Mouse (Mus musculus) lung, postnatal 0 days (tissue): ENCODE results near the gene Rpap1.

ENCODE experiments used
- CTCF ChIP-seq: IDR thresholded peaks from 2 replicates; pipeline ENCODE4 v1.5.1; 2016; ENCODE audit warnings: antibody characterized with exemption, mild to moderate bottlenecking
- EP300 ChIP-seq: IDR thresholded peaks from 2 replicates; pipeline ENCODE4 v1.6.1; 2016; ENCODE audit warnings: antibody characterized with exemption, mild to moderate bottlenecking, control low read depth

GRCm38 (mm10) chr2:119787206-119787883, at the start of gene Rpap1:
- TF ChIP-seq CTCF = no peak
- no peak for TF ChIP-seq EP300
